Mouse (Mus musculus): ENCODE data around the gene Dgcr2.

DNA sequence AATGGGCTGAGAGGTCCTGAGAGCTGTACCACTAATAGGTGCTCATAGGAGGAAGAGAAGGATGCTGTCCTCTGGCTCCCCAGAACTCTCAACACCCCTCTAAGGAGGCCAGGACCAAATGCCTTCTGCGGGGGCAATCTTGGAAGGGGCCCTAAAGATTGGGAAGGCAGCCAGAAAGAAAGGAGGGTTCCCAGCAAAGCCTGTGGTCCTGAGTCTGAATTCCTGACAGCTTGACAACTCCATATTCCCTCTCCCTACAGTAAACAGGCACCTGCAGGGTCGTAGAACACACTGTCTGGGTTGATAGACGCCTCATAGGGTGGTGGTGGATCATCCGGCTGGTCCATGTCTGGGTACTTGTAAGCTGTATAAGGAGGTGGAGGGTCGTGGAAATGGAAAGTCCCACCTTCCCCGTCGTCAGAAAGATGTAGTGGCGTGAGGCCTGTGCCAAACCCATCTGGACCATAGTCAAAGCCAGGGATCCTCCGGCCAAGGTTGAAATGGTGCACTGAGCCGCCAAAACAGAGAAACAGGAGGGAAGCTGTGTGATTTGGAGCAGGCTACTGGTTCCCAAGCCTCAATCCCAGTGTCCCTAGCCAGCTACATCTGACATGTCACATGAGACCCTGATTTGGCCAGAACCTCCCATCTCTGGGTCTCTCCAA is 54.5 kb downstream of the Dgcr2 start:
- no peak for TF ChIP-seq POLR2A (IDR thresholded peaks at IDR 0.05; ENCODE audit: insufficient read length, low read depth)
- TF ChIP-seq MAX (IDR thresholded peaks at IDR 0.05; ENCODE audit: low read depth): no peak
- TF ChIP-seq POLR2AphosphoS2 (IDR thresholded peaks at IDR 0.05; ENCODE audit: insufficient read length, low read depth): no peak
- no peak for TF ChIP-seq USF1 (IDR thresholded peaks at IDR 0.05; ENCODE audit: low read depth)
- TF ChIP-seq E2F4 (IDR thresholded peaks at IDR 0.05; ENCODE audit: insufficient read depth): no peak
- TF ChIP-seq MYOG (IDR thresholded peaks at IDR 0.05; ENCODE audit: control insufficient read depth in 1 of 3, insufficient read depth in 1 of 3, insufficient read length in 2 of 3, low read depth in 2 of 3): no peak
- TF ChIP-seq CEBPB (IDR thresholded peaks at IDR 0.05; ENCODE audit: insufficient read depth, poor library complexity, severe bottlenecking): no peak
- TF ChIP-seq REST (IDR thresholded peaks at IDR 0.05; ENCODE audit: insufficient read depth, insufficient read length): no peak
- no peak for TF ChIP-seq TCF12 (IDR thresholded peaks at IDR 0.05; ENCODE audit: insufficient read depth, poor library complexity, severe bottlenecking)
